Mouse (Mus musculus) frontal cortex, postnatal 10 days (tissue): ENCODE measurements around the gene Dzip3.

ENCODE experiments used
- DNase-seq, 2 experiments: peaks; one replicate each; pipeline ENCODE4 v3.0.0; 2022; ENCODE audit warnings: low spot score in 2 of 2, mixed read lengths in 1 of 2

The Dzip3 gene

DNA sequence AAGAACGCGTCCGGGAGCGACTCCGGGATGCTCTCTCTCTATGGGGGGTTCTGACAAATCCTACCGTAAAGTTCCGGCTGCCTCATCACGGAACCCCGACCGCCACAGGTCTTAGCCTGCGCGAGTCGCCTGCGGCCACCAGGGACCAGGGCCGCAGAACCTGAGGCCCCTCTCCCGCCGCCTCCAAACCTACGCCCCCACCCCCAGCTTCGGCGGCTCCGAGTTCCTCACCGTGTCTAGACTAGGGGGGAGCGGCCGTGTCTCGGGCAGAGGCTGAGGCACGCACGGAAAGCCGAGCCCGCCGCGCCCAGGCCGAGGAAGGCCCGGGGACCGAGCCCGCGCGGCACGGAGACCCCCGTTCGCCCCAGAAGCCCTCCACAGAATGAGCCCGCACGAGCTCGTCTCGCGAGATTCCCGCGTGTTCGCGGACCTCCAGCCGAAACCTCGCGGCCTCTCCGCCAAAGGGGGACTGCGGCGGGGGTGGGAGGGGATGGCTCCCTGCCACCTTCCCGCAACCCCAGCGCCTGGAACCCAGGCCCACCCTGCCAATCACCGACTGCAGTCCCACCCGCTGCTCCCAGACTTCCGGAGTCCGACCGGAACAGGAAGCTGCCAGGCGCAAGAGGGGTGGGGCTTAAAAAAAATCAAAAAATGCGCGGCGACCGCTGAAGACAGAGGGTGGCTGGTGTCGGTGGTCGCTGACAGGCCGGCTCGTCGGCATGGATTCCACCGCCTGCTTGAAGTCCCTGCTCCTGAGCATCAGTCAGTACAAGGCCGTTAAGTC, at the start of gene Dzip3, which contains the start of gene Cip2a:
TSS of gene Dzip3 (minus strand) at position 607 of the 784 bp plus-strand sequence.
TSS of gene Cip2a (plus strand) at position 627 of the 784 bp plus-strand sequence.
- peak; percentile 94 for DNase-seq

DNA sequence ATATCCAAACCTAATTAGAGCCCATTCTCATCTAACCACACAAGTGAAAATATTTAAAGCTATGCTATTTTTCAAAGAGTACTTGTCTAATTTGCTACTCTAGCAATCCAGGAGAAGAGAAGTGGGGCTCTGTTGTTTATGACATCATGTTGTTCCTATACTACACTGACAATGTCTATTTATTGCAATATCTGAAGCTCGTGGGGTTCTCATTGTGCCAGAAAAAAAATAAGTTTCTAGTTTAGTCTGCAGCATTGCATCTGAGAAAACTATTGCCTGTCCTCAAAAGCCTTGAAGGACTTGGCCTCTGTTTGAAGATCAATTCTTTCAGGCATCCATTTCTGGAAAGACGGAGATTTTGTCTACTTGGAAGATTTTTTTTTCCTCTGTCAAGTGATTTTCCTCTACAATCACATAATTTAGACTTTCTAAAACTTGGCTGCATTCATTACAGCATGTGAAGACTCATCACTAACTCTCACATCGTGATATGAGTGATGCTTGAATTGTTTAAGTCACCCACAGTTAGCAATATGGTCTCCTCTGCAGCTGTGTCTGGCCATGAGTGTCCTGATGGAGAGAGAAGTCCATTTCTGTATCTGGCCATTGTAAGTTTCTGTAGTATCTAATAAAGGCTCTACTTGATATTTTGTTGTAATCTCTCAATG, 46.7 kb upstream of the Dzip3 start:
- no peak for DNase-seq

DNA sequence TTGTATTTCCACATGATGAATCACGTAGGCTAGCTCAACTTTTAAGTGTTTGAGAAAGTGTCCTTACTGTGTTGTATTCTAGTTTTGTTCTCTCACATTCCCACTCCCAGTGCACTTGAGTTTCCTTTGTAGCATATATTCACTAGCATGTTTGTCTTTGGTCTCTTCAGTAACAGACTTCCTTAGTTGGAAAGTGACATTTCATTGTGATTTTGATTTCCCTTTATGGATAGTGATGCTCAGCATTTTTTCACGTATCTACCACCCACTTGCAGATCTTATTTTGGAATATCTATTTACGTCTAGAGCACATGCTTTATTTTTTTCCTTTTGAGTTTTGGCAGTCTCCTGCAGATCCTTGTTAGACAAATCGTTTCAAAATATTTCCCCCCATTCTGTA, 43.8 kb upstream of the Dzip3 start:
- DNase-seq = no peak

DNA sequence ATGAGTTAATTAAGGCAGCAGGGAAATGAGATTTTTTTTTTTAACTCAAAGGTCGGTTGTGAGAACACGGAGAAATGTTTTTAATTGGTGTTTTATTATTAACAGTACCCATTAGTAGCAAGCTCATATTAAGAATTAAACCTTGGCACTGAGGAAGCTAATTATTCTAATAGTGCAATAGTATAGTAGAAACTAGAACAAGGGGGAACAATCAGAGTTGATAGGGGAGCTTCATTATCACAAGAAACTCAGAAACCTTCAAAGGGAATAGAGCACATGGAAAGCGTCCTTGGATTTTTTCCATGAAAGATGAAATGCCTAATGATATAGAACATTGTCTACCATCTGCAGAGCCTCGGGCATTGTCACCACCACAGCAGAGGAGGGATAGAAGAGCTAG, 41.9 kb upstream of the Dzip3 start:
- DNase-seq = no peak

DNA sequence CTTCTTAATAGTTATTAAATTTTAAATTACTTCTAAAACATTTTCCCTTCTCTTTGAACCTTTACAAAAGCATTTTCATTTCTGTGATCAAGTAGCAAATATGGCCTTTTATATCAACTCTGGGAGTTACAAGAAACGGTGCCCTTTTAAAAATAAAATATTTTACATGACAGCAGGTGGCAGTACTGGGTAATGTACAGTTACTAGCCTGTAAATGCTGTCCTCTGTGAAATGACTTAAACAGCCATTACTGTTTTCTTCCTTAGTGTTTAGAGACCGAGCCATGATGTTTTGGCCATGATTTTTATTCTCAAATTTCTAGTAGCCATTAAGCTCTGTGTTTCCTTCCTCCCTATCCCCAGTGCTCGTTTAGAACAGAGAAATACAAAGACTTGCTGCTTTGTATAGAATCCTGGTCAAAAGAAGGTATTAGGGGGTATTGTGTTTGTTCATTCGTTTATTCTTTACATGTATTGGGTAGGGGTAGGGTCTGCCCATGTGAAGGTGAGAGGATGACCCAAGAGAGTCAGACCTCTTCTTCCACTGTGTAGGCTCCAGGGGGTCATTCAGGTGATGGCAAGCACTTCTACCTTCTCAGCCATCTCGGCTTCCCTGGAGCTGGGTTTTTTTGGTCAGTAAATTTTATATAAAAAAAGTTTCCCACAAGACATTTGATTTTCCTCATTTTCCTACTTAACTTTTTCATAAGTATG, 22.8 kb upstream of the Dzip3 start:
- DNase-seq = no peak

DNA sequence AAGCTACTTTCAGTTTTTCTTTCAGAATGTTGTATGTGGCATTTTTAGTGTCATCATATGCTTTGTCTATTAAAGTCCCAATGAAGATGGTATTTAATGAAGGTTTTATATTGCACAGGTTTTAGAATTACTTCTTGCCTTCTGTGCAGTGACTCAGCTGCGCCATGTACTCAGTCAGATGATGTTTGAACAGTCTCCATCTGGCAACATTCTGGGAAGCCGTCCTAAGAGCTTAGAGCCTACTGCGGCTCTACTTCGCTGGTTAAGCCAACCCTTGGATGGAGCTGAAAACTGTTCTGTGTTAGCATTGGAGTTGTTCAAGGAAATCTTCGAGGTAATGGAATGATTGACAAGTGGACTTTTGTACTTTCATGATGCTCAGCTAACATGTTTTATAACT, 10.2 kb upstream of the Dzip3 start:
- no peak for DNase-seq

DNA sequence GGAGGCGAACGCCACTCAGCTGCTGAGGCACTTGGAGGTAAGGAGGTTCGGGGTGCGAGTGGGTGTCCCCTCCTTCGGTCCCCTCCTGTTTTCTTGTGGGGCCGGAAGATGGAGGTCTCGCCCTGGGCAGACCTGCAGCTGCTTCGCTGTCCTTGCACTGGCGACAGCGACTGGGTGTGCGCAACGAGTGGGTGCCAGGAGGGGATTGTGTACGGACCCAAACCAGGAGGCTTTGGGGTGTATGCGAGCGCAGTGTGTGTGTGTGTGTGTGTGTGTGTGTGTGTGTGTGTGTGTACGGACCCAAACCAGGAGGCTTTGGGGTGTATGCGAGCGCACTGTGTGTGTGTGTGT, 353 bp upstream of the Dzip3 start:
- no peak for DNase-seq

DNA sequence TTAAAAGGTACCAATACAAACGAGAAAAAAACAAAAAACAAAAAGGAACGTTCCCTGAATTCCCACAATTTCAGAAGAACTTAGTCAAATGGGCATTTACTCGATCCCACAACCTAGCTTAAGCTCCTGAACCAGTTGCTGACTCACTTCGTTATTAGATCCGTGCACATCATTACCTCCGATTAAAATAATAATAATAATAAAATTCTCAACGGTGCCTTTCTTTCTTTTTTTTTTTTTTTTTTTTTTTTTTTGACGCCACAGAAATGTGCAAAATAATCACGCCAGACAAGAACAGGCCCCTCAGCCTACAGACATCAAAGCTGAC, 770 bp downstream of the Dzip3 start:
- DNase-seq = no peak

DNA sequence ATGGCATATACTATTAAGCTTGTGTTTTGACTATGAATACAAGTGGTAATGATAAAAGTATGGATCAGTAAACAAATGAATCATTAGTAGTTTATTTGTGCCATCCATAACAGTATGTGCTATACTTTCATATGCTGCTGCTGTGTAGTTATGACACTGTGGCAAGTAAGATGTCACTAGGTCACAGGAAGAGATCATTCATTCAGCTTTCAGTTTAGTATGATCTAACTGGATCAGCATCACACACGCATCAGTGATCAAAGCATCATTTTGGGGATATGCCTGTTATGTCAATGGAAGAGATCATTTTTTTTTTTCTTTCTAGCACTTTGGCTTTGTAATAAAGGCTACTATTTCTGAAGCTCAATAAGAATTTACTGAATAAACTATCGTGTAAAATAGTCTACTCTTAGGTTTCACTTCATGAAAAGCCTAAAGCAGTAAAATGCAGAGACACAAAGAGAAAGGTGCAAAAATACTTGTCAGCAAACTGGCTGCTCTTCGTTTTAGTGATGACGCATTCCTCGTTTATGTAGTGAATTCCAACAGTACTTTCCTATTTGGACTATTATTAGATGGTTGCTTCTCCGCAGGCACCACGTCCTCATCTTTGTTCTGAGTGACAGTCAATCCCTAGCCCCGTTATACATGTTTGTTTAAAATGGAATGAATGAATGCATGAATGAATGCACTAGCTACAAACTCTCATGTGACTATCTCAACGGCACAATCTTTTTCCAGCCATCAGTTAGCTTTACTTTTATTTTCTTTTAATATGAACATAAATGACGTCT, 1.3 kb downstream of the Dzip3 start:
- no peak for DNase-seq

DNA sequence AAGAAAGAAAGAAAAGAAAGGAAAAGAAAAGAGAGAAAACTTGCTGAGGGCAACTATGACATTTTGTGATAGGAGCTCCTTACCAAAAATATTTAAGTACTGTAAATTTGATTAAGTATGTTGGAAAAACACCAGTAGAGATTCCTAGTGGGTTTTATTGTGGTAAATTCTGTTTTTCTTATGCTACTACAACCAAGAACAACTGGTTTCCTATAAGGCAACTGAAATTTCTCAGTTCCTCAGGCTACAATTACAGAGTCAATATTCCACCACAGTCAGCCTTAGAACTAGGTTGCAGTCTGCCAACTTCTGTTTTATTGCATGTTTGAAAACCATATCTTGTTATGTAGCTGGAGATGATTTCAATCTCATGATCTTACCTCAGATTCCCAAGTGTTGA, 4.3 kb downstream of the Dzip3 start:
- DNase-seq = no peak

DNA sequence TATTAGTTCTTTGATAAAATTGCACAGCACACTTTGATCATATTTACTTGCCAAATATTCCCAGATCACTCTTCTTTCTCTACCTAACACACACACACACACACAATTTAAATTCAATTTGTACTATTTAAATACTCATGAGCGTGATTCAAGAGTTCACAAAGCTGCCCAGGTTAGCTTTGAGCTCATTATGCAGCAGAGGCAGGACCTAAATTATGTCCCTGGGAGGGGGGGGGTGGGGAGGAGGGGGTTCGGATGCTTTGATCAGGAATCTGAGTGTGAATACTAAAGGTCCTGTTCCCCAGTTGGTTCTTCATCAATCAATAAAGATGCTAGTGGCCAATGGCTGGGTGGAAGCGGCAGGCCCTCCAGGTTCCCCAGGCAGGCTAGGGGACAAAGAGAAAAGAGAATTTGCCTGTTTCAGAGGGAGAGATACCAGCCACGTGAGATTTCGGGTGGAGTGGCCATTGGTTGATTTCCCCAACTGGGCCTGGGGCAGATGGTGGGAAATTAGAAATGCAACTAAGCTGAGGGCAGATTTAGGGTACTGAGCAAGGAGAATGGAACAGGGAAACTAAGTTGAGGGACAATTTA, 8.8 kb downstream of the Dzip3 start:
- no peak for DNase-seq

DNA sequence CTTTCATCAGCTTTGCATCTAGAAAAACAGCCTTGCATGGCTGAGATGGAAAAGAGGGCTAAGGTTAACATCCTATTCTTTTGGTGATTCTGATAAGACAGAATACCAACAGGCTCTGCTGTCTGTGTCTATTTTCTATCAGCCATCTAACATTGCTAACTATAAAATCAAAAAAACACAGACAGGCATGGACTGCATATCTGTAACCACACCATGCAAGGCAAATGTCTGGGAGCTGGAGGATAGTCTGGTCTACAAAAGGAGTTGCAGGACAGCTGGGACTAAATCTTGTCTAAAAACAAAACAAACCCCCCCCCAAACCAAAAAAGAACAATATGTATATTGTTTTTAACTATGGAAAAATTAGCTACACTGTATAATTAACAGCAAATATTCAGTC, 14.0 kb downstream of the Dzip3 start:
- no peak for DNase-seq

DNA sequence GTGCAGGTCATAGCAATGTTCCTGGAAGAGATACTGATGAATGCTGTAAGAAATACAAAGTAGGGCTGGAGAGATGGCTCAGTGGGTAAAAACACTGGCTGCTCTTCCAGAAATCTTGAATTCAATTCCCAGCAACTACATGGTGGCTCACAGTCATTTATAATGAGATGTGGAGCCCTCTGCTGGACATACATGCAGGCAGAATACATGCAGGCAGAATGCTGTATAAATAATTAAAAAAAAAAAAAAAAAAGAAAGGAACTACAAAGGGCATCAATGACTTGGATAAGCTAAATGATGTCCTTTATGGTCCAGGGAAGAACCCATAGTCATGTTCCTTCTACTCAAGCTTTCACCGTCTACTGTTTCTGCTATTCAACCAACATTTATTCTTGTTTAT, 20.4 kb downstream of the Dzip3 start:
- DNase-seq = no peak

DNA sequence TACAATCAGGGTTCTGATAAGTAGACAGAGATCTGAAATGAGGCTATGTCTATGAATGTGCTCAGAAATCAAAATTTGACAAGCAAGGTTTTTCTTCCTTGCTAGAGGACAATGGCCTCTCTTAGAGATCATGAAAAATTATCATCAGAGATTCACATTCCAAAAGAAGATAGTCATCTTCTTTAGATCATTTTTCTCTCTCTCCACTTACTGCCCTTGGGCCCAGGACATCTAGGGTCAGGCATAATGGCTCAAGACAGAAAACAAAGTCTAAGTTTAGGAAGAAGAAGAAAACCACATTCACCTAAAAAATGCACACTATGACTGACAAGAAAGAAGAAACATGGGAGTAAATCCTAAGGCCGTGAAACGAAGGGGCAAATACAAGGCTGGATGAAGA, 21.0 kb downstream of the Dzip3 start:
- no peak for DNase-seq

DNA sequence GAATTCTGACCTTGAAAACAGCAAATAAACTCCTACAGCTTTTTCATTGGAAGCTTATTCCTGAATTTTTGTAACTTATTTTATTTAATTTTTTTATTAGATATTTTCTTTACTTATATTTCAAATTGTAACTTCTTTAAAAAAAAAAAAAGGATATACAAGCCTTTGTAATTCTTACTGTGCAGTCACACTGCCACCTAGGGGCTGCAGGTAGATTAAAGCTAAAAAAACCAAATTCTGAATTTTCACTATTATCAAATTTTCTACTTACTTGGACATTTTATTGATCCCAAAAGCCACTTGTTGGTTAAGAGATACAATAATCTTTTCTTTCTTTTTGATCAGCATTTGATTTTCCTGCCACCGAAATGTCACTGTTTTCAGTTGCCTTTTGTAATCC, 52.2 kb downstream of the Dzip3 start:
- DNase-seq = no peak

DNA sequence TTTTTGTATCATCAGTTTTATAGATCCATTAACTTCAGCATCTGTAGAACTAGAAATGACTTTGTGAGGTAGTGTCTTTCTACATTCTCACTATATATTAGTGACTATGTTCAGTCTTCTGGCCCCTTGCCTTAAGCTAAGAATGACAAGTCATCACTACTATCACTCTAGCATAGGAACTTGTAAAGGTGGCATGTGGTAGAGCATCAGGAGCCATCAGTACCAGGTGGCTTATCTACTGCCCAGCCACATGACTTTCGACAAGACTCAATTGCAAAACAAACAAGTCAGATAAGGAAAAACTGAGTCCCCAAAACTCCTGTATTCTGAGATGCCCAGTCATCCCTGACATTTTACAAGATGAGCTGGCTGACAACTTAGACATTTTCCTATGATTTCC, 70.2 kb downstream of the Dzip3 start:
- no peak for DNase-seq

DNA sequence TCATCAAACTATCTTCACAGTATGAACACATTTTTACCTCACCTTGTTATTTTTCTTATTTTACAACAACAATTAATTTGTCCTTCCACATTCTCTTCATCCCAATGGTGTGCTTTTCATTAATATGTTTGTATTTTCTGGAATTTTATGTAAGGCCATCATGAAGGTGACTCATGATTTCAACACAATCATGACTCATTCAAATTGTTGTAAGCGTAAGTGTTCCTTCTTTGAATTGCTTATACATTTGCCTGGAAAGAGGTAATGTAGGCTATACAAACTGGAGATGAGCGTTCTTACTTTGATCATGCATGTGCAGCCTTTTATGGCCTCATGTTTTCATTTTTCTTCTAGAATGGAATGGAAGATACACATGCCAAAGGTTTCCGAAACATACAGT, 80.8 kb downstream of the Dzip3 start:
- DNase-seq = no peak

DNA sequence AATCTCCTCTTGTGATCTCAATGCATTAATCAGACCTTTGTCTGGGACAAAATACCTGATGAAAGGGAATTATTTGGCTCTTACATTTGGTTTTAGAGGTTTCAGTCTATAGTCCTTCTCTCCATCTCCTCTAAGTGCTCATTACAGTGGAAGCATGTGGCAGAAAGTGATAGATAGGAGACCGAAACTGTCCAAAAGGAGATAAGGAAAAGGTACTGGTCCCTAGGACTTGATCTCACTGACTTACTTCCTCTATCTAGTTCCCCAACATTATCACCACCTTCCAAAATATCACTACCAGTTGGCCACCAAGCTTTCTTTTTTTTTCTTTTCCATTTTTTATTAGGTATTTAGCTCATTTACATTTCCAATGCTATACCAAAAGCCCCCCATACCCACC, 82.8 kb downstream of the Dzip3 start:
- DNase-seq = no peak

DNA sequence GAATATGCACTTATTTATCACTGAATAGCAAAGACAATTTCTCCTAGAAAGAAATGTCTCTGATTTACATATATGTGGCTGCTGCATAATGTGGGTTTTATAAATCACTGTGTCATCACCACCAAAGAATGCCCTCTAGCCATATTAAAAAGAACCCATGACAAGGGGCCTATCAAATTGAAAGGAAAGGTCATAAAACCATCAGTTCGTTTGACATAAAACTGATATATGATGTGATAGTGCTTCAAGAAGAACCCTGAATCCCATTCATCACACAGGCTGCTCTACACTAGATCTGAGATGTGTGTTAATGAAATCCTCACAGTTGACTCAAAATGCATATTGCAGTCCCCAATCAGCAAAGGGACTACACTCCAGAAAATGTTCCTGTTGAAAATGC, 94.1 kb downstream of the Dzip3 start:
- DNase-seq = no peak

DNA sequence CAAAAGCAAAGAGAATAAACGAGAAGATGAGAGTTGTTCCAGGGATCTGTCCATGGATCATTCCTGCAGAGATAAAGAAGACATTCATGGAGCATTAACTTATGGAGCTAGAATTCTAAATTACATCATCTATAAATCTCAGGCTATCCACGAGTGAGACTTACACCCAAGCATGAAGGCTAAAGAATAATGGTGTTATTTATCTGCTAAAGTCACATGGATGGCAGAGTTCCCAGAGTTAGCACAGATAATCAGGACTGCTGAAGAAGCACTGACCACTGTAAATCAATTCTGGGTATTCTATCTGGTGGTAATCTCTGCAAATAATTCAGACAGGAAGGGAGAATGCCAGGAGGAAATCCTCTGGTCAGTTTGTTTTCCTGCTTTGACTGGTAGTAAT, 103.2 kb downstream of the Dzip3 start:
- DNase-seq = no peak
